Mouse (Mus musculus): ENCODE results near the gene Tmem25. TPM values are rescaled to one million over a fixed set of nuclear protein-coding genes. Genes with fewer than 3 reads are reported as not detected.
"Not testable (repeated sequence)": the region's sequence is repeated elsewhere in the genome, so short reads cannot be mapped to it uniquely, and the experiment has no call there.

Tmem25 gene
- polyA plus RNA-seq, 1 experiment from 2014 or later = 7.5 TPM

GRCm38 (mm10) chr9:44768029-44768394, 31.1 kb downstream of the Tmem25 start:
- peak overlapping the region; percentile 58 for H3K4me2 ChIP-seq (replicated peaks)
- not testable (repeated sequence) for ATAC-seq (replicated peaks); H3K27me3 ChIP-seq; H3K9me3 ChIP-seq; H3K36me3 ChIP-seq
- peak overlapping the region; percentile 97 for H3K4me3 ChIP-seq
- 37% methylated on average over 9 of the region's 9 CpGs for WGBS
- peaks cover 22% of the 10 kb centered on the region for H3K4me1 ChIP-seq
- H3K27ac ChIP-seq (replicated peaks) = peak overlapping the region; percentile 94
- H3K9ac ChIP-seq (replicated peaks) = peak overlapping the region; percentile 8; the same call in 1 of the 2 replicates

DNA sequence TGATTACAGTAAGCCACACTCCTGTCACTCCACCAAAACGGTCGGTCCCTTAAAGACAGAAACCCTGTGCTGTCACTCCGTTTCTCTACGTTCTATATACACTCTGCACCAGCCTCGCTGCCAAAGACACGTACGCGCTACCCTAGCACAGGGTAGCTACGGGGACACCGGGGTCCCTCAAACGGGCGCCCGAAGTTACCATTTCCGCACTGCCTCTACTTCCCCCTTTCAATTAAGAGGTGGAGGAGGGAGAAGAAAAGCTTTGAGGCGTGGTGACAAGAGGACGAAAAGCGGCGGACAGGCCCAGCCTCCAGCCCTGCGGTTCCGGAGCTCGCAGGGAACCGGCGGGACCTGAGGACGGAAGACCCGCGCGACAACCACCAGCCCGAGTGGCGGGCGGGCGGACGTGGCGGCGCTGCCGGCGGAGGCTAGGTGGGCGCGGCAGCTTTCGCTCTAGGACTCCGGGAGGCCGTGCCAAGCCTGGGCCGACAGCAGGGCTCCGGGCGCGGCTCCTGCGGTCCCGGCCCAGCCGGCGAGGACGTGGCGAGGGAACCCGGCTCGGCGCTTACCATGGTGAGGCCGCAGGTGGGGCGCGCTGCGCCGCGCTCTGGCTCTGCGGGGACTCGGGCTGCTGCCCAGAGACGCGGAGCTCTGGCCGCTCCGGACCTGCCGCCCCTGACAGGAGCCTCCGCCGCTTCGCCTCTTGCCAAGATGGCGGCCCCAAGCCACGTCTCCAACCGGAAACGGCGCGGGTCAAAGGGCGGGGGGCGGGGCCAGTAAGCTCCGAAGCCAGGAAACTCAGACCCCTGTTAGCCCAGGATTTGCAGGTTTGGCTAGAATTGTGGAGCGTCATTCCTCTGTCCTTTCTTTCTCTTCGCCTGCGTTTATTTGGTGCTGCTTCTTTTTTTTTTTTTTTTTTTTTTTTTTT, 31.7 kb downstream of the Tmem25 start, which contains the start of the genes Arcn1 and Ift46:
TSS of gene Arcn1 (minus strand) at position 745 of the 928 bp plus-strand sequence.
TSS of gene Ift46 (plus strand) at position 808 of the 928 bp plus-strand sequence.
- Histone ChIP-seq H3K27ac (replicated peaks) (peak within 1 kb of the TSS; percentile 94), H3K9ac (replicated peaks) (peak within 1 kb of the TSS; percentile 85), H3K4me1 (peaks cover 22% of the 10 kb centered on the region), H3K9me3 (no peaks in the 10 kb centered on the region), H3K4me2 (replicated peaks) (peak within 1 kb of the TSS; percentile 58), H3K27me3 (no peaks in the 10 kb centered on the region), H3K36me3 (no peaks in the 10 kb centered on the region), H3K4me3 (peak within 1 kb of the TSS; percentile 97)
- under 1% methylated on average over 72 of the region's 82 CpGs for WGBS
- peak; percentile 92 for ATAC-seq (replicated peaks)

- no peak overlapping the region for H3K27ac ChIP-seq (replicated peaks)
- ATAC-seq (replicated peaks) = no peak
- H3K36me3 ChIP-seq = peaks cover 28% of the 10 kb centered on the region
- WGBS = 88% methylated on average over 2 of the region's 2 CpGs
- peaks cover 21% of the 10 kb centered on the region for H3K4me1 ChIP-seq
- H3K4me3 ChIP-seq = no peak overlapping the region
- H3K27me3 ChIP-seq = no peaks in the 10 kb centered on the region
- no peak overlapping the region for H3K4me2 ChIP-seq (replicated peaks)
- no peak overlapping the region for H3K9ac ChIP-seq (replicated peaks)
- H3K9me3 ChIP-seq = no peaks in the 10 kb centered on the region
These were observed 38.2 kb downstream of the Tmem25 start for GRCm38 (mm10) chr9:44760873-44761272.

DNA sequence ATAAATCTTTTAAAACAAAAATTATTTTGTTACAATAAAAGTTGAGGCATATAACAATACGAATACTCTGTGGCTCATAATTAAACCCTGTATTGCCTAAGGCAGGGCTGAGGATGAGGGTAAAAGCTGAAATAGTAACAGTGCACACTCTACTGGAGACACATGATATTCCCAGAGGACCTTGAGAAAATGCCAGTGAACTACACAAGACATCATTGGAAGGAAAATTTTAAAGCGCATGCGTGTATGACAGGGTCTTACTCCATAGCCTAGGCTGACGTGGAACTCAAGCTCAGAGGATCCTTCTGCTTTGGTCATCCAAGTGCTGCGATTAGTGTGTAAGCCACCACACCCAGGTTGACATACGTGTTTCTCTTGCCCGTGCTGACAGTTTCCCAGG, 50.6 kb downstream of the Tmem25 start:
- WGBS = 93% methylated on average over 7 of the region's 7 CpGs

DNA sequence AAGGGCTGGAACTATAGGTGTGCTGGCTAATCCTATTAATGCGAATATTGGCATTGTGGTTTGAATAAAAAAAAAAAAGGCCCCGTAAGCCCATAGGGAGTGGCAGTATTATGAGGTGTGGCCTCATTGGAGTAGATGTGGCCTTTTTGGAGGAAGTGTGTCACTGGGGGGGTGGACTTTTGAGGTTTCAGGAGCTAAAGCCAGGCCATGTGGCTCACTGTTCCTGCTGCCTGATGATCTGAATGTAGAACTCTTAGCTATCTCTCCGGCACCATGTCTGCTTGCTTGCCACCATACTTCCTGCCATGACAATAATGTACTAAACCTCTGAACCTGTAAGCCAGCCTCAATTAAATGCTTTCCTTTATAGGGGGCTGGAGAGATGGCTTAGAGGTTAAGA, 51.8 kb downstream of the Tmem25 start:
- Histone ChIP-seq H3K9ac (replicated peaks) (no peak overlapping the region), H3K4me2 (replicated peaks) (no peak overlapping the region), H3K27me3 (no peaks in the 10 kb centered on the region), H3K4me1 (no peaks in the 10 kb centered on the region), H3K4me3 (no peak overlapping the region), H3K36me3 (peaks cover 91% of the 10 kb centered on the region), H3K9me3 (no peaks in the 10 kb centered on the region), H3K27ac (replicated peaks) (no peak overlapping the region)
- WGBS = 91% methylated on average over 3 of the region's 3 CpGs
- no peak for ATAC-seq (replicated peaks)

More for the DNA sequence above, 50.6 kb downstream of the Tmem25 start:
- no peak for ATAC-seq (replicated peaks)
- Histone ChIP-seq H3K4me1 (no peaks in the 10 kb centered on the region), H3K4me2 (replicated peaks) (no peak overlapping the region), H3K4me3 (no peak overlapping the region), H3K9me3 (no peaks in the 10 kb centered on the region), H3K27me3 (no peaks in the 10 kb centered on the region), H3K27ac (replicated peaks) (no peak overlapping the region), H3K9ac (replicated peaks) (no peak overlapping the region), H3K36me3 (peaks cover 84% of the 10 kb centered on the region)

GRCm38 (mm10) chr9:44746666-44747065, 52.4 kb downstream of the Tmem25 start:
- 94% methylated on average over 3 of the region's 3 CpGs for WGBS
- ATAC-seq (replicated peaks) = no peak

DNA sequence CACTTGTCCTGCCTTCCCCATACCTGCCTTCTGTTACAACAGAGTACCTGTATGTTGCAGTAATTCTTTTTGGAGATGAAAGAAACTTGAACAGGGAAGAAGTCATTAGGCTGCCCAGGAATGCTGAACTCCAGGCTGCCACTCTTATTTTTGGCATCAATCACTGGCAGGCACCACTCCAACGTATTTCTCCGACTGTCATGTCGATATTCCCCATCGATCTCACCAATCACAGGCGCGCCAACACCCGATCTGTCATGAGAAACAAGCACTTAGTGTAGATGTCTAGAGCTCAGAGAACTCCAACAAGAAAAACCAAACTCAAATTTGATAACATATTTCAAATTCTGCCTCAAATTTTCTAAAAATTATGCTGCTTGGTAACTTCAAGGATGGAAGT, 53.7 kb downstream of the Tmem25 start:
- Histone ChIP-seq H3K4me2 (replicated peaks) (no peak overlapping the region), H3K9ac (replicated peaks) (no peak overlapping the region), H3K27ac (replicated peaks) (no peak overlapping the region), H3K4me1 (no peaks in the 10 kb centered on the region), H3K4me3 (no peak overlapping the region), H3K36me3 (peaks cover 73% of the 10 kb centered on the region), H3K9me3 (no peaks in the 10 kb centered on the region), H3K27me3 (no peaks in the 10 kb centered on the region)
- no peak for ATAC-seq (replicated peaks)
- 80% methylated on average over 7 of the region's 7 CpGs for WGBS

More at GRCm38 (mm10) chr9:44746666-44747065, 52.4 kb downstream of the Tmem25 start:
- H3K27me3 ChIP-seq = no peaks in the 10 kb centered on the region
- H3K36me3 ChIP-seq = peaks cover 85% of the 10 kb centered on the region
- H3K4me2 ChIP-seq (replicated peaks) = no peak overlapping the region
- H3K4me3 ChIP-seq = no peak overlapping the region
- no peaks in the 10 kb centered on the region for H3K4me1 ChIP-seq
- no peak overlapping the region for H3K27ac ChIP-seq (replicated peaks)
- no peaks in the 10 kb centered on the region for H3K9me3 ChIP-seq
- H3K9ac ChIP-seq (replicated peaks) = no peak overlapping the region

Other genes with a start within 250 kb of the Tmem25 start
- 0.06 TPM in 1 of 2 replicates, not detected in the other for gene Cxcr5, start 237.4 kb downstream of the Tmem25 start, polyA plus RNA-seq (2015; fragmentation: Nextera tagmentation; extraction: Ambion mirVana)
- gene Ddx6, start 194.4 kb downstream of the Tmem25 start, polyA plus RNA-seq (2015; fragmentation: Nextera tagmentation; extraction: Ambion mirVana) = 22.9 and 23.1 TPM in 2 replicates
- not detected in 2 replicates for gene Treh, start 126.1 kb downstream of the Tmem25 start, polyA plus RNA-seq (2015; fragmentation: Nextera tagmentation; extraction: Ambion mirVana)
- gene Phldb1, start 64.1 kb downstream of the Tmem25 start, polyA plus RNA-seq (2015; fragmentation: Nextera tagmentation; extraction: Ambion mirVana) = 46.4 and 50.0 TPM in 2 replicates
- 134 and 139 TPM in 2 replicates for gene Arcn1, start 31.5 kb downstream of the Tmem25 start, polyA plus RNA-seq (2015; fragmentation: Nextera tagmentation; extraction: Ambion mirVana)
- 174 and 179 TPM in 2 replicates for gene Ift46, start 31.4 kb downstream of the Tmem25 start, polyA plus RNA-seq (2015; fragmentation: Nextera tagmentation; extraction: Ambion mirVana)
- gene Ttc36, start 3.8 kb upstream of the Tmem25 start, polyA plus RNA-seq (2015; fragmentation: Nextera tagmentation; extraction: Ambion mirVana) = 0.36 TPM in 1 of 2 replicates, not detected in the other
- 30.3 and 31.6 TPM in 2 replicates for gene Kmt2a, start 82.0 kb upstream of the Tmem25 start, polyA plus RNA-seq (2015; fragmentation: Nextera tagmentation; extraction: Ambion mirVana)
- 730 and 763 TPM in 2 replicates for gene Atp5l, start 121.4 kb upstream of the Tmem25 start, polyA plus RNA-seq (2015; fragmentation: Nextera tagmentation; extraction: Ambion mirVana)
- gene Ube4a, start 166.3 kb upstream of the Tmem25 start, polyA plus RNA-seq (2015; fragmentation: Nextera tagmentation; extraction: Ambion mirVana) = 37.0 and 39.0 TPM in 2 replicates
- not detected in 2 replicates for gene Cd3g, start 181.1 kb upstream of the Tmem25 start, polyA plus RNA-seq (2015; fragmentation: Nextera tagmentation; extraction: Ambion mirVana)
- not detected in 2 replicates for gene Cd3d, start 182.5 kb upstream of the Tmem25 start, polyA plus RNA-seq (2015; fragmentation: Nextera tagmentation; extraction: Ambion mirVana)
- not detected in 2 replicates for gene Cd3e, start 210.3 kb upstream of the Tmem25 start, polyA plus RNA-seq (2015; fragmentation: Nextera tagmentation; extraction: Ambion mirVana)
- 0.34 and 0.63 TPM in 2 replicates for gene Mpzl2, start 240.5 kb upstream of the Tmem25 start, polyA plus RNA-seq (2015; fragmentation: Nextera tagmentation; extraction: Ambion mirVana)